Mouse (Mus musculus): Measurements from ENCODE around the gene Bnc2.

Bnc2 gene

GRCm38 (mm10) chr4:84675171-84675973 is at the start of gene Bnc2:
Bnc2 (minus strand) TSS chr4:84675275.
- peak; percentile 64 for DNase-seq

GRCm38 (mm10) chr4:84707961-84708360 is 32.9 kb upstream of the Bnc2 start:
- DNase-seq = no peak

DNA sequence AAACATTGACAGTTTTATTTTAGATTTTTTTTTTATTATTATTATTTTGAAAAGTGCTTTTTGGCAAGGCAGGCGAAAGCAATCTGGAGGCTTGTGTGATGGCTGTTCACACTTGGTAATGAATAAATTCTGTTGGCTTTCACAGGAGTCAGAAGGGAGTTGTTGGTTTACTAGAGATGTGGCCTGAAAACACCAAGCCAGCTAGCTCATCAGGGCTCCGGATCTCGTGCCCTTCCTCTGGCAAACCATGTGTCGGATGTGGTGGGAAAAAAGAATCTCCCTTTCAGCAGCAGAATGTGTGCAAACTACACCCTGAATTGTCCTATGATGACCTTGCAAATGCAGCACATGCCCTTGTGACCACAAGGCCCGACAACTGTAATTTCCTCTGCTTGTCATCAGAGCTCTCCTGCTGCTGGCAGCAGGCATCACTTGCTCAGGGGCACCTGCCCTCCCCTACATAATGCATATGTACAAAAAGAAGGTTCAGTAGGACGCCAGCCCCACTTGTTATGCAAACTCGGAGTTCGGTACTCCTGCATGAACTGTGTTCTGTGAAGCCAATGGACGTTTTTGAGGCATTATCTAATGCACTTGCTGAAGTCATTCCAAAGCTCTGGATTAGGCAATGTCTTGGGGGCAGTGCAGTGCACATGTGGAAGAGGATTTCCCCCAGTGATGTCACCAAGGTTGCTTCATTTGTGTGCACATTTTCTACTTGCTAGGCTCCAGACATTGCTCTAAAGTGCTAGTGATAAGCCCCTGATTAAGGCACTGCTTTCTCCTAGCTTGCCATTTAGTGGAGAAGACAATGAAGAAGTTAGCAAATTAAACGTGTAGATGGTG is 10.7 kb upstream of the Bnc2 start:
- DNase-seq = no peak

GRCm38 (mm10) chr4:84685009-84685408 is 9.9 kb upstream of the Bnc2 start:
- DNase-seq = no peak

DNA sequence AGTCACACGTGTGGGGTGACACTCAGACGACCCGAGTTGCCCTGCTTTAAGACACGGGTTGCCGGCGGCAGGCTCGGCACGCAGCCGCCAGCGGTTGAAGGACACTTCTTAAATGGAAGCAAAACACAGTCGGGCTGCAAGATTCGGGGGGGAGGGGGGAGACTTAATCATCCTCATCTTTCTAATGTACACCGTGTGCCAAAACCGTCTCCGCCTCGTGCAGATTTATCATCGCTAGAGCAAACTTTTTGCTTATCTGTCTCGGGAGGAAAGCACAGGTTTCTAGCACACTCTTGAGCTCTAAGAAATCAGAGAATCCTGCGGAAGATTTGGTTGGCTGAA is 870 bp upstream of the Bnc2 start:
- no peak for DNase-seq

DNA sequence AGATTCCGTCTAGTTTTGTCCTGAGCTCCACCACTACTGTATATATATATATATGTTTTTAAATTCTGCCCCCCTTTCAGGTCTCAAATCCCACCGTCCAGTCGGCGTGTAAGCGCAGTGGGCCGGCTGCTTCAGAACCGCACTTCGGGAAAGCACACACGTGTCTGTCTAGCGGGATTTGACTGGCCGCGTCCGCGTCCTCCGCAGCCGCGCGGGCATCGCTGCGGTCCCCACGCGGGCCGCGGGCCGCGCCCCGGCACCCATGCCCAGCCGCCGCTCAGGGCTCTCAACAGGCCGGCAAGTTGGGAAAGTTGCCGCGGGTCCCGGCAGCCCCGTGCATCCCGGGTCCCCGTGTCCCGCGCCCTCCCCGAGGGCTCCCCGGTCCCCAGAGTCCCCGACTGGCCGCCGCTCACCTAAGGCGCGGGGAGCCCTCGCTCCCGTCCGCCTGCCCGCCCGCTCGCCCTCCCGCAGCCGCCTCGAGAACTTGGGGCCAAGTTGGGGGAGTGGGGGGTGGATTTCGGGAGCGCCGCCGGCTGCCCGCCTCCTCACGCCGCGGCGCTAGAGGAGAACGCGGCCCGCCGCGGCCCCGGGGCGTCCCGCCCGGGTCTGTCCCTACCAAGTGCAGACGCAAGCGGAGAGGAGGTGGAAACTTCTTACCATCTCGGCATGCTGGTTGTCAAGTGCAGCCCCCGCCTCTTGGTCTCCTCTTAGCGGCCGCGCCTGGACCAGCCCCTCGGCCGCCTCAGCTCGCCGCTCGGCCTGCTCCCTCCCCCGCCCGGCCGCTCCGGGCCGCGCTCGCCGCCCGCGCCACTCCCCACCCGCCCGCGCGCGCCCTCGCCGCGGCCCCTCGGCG is 531 bp downstream of the Bnc2 start:
- DNase-seq = peak; percentile 62

DNA sequence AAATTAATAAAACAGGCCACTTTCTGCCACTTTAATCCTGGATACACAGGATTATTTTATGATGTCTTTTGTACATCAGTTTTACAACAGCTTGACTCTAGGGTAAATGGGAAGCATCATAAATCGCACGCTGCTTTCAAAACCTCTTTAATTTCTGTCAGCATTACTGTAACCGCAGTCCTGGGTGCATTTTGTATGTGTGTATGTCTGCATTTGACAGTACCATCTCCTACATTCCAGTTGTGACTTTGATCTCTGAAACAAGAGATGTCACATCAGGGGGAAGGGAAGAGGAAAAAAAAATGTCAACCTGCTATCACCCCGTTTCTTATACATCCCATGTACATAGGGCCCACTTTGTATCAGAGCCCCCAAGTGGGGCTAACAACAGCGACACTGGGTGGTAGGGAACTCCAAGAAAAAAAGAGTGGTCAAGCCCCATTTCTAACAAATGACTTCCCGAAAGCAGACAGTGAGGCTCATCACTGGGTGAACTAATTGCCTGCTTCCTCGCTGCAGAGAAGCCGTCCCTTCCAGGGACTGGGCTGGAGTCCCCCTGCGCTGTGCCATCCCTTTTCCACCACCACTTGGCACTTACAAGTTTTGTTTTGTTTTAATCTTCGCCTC is 1.3 kb downstream of the Bnc2 start:
- peak; percentile 21 for DNase-seq

DNA sequence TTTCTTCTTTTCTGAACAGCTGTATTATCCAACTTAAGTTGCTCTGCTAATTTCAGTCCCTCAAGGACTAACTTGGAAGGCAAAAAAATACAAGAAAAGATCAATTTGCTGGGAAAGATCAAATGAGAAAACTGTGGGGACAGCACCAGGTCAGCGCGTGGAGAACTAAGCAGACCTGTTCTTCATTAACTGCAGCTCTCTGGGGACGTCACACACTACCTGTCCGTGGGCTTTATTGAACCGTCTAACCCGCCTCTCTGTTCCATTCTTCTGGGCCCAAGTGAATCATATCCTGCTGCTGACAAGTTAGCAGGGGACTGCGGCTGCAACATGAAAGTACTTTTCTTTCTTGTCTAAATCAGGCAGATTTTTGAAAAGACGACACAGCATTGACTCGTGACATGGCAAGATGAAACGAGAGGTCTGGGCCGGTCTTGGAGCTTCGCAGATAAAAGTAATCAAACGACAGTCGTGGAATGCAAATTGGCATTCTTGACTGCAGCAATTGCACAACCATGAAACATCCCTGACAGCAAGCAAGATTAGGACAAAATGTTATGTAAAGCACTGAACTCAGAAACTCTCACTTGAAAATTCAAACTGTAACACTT is 2.8 kb downstream of the Bnc2 start:
- DNase-seq = peak; percentile 30

- no peak for DNase-seq
Observed at GRCm38 (mm10) chr4:84670996-84671395, 4.1 kb downstream of the Bnc2 start.

DNA sequence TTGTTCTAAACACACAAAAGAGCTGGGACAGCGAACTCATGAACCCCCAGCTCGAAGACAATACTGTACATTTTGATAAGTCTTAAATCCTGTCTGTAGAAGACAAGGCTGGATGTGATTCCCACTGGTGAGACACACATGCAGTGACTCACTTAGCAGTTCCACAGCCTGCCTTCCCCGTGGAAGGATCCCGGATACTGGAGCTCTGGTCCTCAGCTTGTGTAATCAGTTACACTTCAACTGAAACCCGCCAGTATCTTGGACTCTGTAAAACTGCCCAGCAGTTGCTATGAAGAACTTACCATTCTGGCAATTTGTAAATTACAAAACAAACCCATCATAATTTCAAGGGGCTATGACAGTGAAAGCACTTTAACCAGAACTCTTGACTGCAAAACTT is 5.4 kb downstream of the Bnc2 start:
- DNase-seq = peak; percentile 18

- DNase-seq = peak; percentile 11
Observed at GRCm38 (mm10) chr4:84668949-84669605, 6.0 kb downstream of the Bnc2 start.

GRCm38 (mm10) chr4:84668226-84668625 is 6.8 kb downstream of the Bnc2 start:
- no peak for DNase-seq

DNA sequence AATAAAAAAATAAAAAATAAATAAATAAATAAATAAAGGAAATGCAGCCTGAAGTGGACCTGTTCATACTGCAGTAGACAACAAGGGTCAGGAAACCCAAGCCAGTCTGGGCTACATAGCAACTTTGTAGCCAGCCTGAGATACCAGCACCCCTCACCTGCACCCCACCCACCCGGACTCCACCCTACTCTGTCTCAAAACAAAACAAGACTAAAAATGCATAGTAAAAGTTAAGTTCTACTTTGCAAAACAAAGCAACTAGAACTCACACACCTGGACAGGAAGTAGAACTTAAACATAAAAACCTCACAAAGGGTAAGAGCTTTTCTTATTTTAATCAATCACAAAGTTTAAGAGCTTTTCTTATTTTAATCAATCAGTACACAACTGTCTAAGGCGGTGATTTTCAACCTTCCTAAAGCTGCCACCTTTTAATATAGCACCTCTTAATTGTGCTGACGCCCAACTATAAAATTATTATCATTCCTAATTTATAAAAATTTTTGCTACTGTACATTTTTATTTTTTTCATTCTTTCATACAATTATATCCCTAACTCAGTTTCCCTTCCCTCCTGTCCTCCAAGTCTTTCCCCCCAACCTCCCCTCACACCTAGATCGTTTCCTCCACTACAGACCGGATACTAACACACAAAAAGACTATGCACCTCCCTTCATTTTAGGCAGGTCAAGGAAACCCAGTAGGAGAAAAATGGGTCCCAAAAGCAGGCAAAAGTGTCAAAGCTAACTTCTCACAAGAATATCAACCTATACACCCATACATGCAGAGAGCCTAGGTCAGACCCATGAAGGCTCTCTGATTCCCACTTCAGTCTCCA is 12.6 kb downstream of the Bnc2 start:
- no peak for DNase-seq

DNA sequence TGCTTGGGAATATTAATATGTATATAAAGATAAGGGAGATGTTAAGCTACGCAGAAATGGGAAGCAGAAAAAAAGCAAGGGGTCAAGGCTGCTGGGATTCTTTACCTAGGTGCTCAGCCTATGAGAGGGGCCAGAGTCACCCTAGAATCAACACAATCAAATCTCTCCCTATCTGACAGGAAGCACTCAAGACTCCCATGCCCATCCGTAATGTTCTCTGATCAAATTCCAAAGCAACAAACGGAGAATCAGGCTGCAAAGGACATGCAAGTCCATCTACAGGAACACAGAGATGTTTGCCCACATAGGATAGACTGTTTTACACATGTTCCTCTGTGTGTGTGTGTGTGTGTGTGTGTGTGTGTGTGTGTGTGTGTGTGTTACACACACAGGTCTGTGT is 13.7 kb downstream of the Bnc2 start:
- DNase-seq = no peak

- peak; percentile 17 for DNase-seq
Observed at GRCm38 (mm10) chr4:84651786-84652185, 23.3 kb downstream of the Bnc2 start.

- DNase-seq = no peak
Observed at GRCm38 (mm10) chr4:84646576-84646975, 28.5 kb downstream of the Bnc2 start.

GRCm38 (mm10) chr4:84639166-84639565 is 35.9 kb downstream of the Bnc2 start:
- DNase-seq = peak; percentile 28

DNA sequence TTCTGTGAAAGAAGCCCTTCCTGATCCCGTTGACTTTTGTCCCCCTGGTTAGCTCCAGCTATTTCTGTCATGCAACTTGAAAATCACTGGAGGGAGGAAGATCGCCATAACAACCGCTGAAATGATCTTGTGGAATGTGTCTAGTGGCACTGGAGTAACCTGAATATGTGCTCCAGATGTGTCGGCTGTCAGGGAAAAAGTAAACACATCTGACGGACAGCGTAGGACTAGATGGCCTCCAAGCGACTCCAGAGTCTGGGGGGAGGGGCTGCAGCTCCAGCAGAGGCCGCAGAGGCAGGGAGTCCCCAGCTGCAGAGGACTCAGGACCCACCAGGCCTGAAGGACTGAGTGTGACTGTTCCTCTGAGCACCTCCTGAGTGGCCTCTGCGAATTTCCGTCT is 37.4 kb downstream of the Bnc2 start:
- peak; percentile 38 for DNase-seq

- no peak for DNase-seq
Observed at GRCm38 (mm10) chr4:84634751-84635150, 40.3 kb downstream of the Bnc2 start.

DNA sequence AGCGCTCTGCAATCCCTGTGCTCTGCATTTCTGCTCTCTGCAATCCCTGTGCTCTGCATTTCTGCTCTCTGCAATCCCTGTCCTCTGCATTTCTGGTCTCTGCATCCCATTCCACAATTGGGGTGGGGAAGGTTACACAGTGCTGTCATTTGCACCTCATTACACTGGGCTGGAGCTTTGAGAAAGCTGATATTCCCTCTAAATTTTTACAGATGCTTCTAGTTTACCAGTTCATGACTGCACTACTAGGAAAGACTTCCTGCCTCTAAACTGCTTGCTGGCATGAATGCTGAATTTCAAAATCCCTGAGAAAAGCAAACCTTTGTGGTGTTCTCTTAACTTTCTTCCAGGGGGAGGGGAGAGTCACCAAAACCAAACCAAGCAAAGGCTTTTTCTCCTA is 41.1 kb downstream of the Bnc2 start:
- no peak for DNase-seq
